Mouse (Mus musculus) megakaryocyte, embryonic 14.5 days (primary cell): ENCODE measurements at regions not wholly inside any gene's neighbourhood (a gene's known extent, or its start where the extent isn't known, plus 50 kb on each side); places are given as distances from the start of the nearest gene placed in this dataset.

Source experiments
- FLI1 ChIP-seq: IDR thresholded peaks from 2 replicates; pipeline ENCODE4 v1.6.1; 2012; ENCODE audit warnings: low read length, inconsistent platforms, mixed read lengths
- GATA1 ChIP-seq: IDR thresholded peaks from 3 replicates; pipeline ENCODE4 v1.6.1; 2012; ENCODE audit warnings: mixed read lengths, low read length, inconsistent platforms, borderline replicate concordance

- TF ChIP-seq GATA1 = no peak
- no peak for TF ChIP-seq FLI1
Measured at GRCm38 (mm10) chr16:73670516-73670915, 741.1 kb downstream of the Robo2 start.
